Mouse (Mus musculus) thymus, adult 2 months (tissue): ENCODE measurements around the gene Slc16a11.

Experiments used
- CTCF ChIP-seq: fragments of 200-500 bp; IDR thresholded peaks from 2 replicates; pipeline ENCODE4 v1.5.1; 2012; ENCODE audit warnings: mild to moderate bottlenecking, control low read depth, low read length, moderate library complexity, borderline replicate concordance; ENCODE audit not compliant: control insufficient read depth, poor library complexity, insufficient read depth; ENCODE audit errors: extremely low read depth
- POLR2A ChIP-seq: fragments of 200-500 bp; IDR thresholded peaks from 2 replicates; pipeline ENCODE4 v1.6.1; 2012; ENCODE audit warnings: mild to moderate bottlenecking, low read length, control low read depth, moderate library complexity; ENCODE audit not compliant: control insufficient read depth, poor library complexity, insufficient read depth; ENCODE audit errors: extremely low read depth

GRCm38 (mm10) chr11:70250150-70250549, 37.6 kb downstream of the Slc16a11 start:
- TF ChIP-seq CTCF (no peak), POLR2A (no peak)
